Mouse (Mus musculus): Measurements from ENCODE around the gene Zfp935.
"Not testable (repeated sequence)": the region's sequence is repeated elsewhere in the genome, so short reads cannot be mapped to it uniquely, and the experiment has no call there.

Zfp935 gene

GRCm38 (mm10) chr13:62558189-62559110 is at the start of gene Zfp935:
Gene Zfp935 (minus strand): TSS chr13:62558511.
- peak; percentile 80 for DNase-seq (ENCODE audit: low read depth, low spot score)

GRCm38 (mm10) chr13:62571099-62571498 is 12.8 kb upstream of the Zfp935 start, which contains the start of gene Zfp934:
Gene Zfp934 (minus strand): TSS chr13:62571199.
- not testable (repeated sequence) for DNase-seq (ENCODE audit: low read depth, low spot score)

- DNase-seq (ENCODE audit: low read depth, low spot score): not testable (repeated sequence)
Measured at GRCm38 (mm10) chr13:62561696-62562095, 3.4 kb upstream of the Zfp935 start.

GRCm38 (mm10) chr13:62530129-62530528 is 28.2 kb downstream of the Zfp935 start:
- DNase-seq (ENCODE audit: low read depth, low spot score): not testable (repeated sequence)

GRCm38 (mm10) chr13:62510641-62511420 is 47.5 kb downstream of the Zfp935 start:
- not testable (repeated sequence) for DNase-seq (ENCODE audit: low read depth, low spot score)

GRCm38 (mm10) chr13:62472661-62473060 is 85.7 kb downstream of the Zfp935 start:
- DNase-seq (ENCODE audit: low read depth, low spot score): not testable (repeated sequence)

- DNase-seq (ENCODE audit: low read depth, low spot score): peak; percentile 75
Measured at GRCm38 (mm10) chr13:62469947-62470346, 88.4 kb downstream of the Zfp935 start.

- peak; percentile 94 for DNase-seq (ENCODE audit: low read depth, low spot score)
Measured at GRCm38 (mm10) chr13:62466424-62467334, 91.6 kb downstream of the Zfp935 start, which contains the start of gene Gm49359. Gene Gm49359 (minus strand): TSS chr13:62466832.
